Mouse (Mus musculus) CH12.LX (cell line): ENCODE results near the gene Zfp46. TPM values are rescaled to one million over a fixed set of nuclear protein-coding genes. Genes with fewer than 3 reads are reported as not detected.

ENCODE experiments used
- DNase-seq: peaks from one replicate; pipeline ENCODE4 v3.0.0-alpha.2; 2013; ENCODE audit errors: extremely low read depth
- H3K27ac ChIP-seq: 2 replicates; pipeline ENCODE4 v1.5.1; 2012; ENCODE audit warnings: low read depth, mild to moderate bottlenecking, control low read depth, moderate library complexity; ENCODE audit not compliant: insufficient read depth
- H3K27me3 ChIP-seq: replicated peaks from 2 replicates; pipeline ENCODE3; 2012; ENCODE audit warnings: inconsistent platforms
- H3K36me3 ChIP-seq, 2 experiments: replicated peaks in 1 of 2; 2 replicates each; pipeline versions ENCODE3 to v1.6.1; 2012; ENCODE audit warnings: inconsistent platforms in 1 of 2, low read length in 1 of 2, mild to moderate bottlenecking in 1 of 2, mixed read lengths in 1 of 2, moderate library complexity in 1 of 2; ENCODE audit not compliant: control insufficient read depth in 1 of 2, insufficient read depth in 1 of 2
- H3K4me1 ChIP-seq, 2 experiments: 2 replicates each; pipeline ENCODE4 v1.6.1; 2012; ENCODE audit warnings: inconsistent platforms in 1 of 2, moderate library complexity in 1 of 2; ENCODE audit not compliant: insufficient read depth in 2 of 2, control insufficient read depth in 1 of 2
- H3K4me2 ChIP-seq: 2 replicates; pipeline ENCODE4 v1.6.1; 2012; ENCODE audit warnings: low read depth, mild to moderate bottlenecking, control low read depth; ENCODE audit not compliant: poor library complexity, insufficient read depth, severe bottlenecking
- H3K4me3 ChIP-seq, 3 experiments: fragments of 150-350 bp in 1 of 3; sonication (generic) in 1 of 3; replicated peaks in 1 of 3; 2 replicates each; pipeline versions ENCODE3 to v1.5.1; 2011 to 2012; ENCODE audit warnings: low read depth in 2 of 3, low read length in 2 of 3, mild to moderate bottlenecking in 2 of 3, moderate library complexity in 2 of 3, control low read depth in 1 of 3, improper control_type of control experiment in 1 of 3, inconsistent platforms in 1 of 3, mixed read lengths in 1 of 3; ENCODE audit not compliant: poor library complexity in 1 of 3
- H3K79me2 ChIP-seq: replicated peaks from 2 replicates; pipeline ENCODE4 v1.6.1; 2012; ENCODE audit warnings: mild to moderate bottlenecking, moderate library complexity; ENCODE audit not compliant: control insufficient read depth, poor library complexity, insufficient read depth, severe bottlenecking; ENCODE audit errors: extremely low read depth
- H3K9ac ChIP-seq: 2 replicates; pipeline ENCODE4 v1.6.1; 2012; ENCODE audit warnings: low read depth, mild to moderate bottlenecking, control low read depth, moderate library complexity; ENCODE audit not compliant: insufficient read depth
- H3K9me3 ChIP-seq: replicated peaks from 2 replicates; pipeline ENCODE3; 2012; ENCODE audit warnings: low read length, inconsistent platforms, mixed read lengths
- CHD1 ChIP-seq: IDR thresholded peaks from 2 replicates; pipeline ENCODE4 v1.6.1; 2012; ENCODE audit warnings: low read depth, low read length, improper control_type of control experiment, inconsistent platforms
- CHD2 ChIP-seq: IDR thresholded peaks from 2 replicates; pipeline ENCODE4 v1.6.1; 2011; ENCODE audit warnings: low read length, improper control_type of control experiment
- CTCF ChIP-seq, 2 experiments: IDR thresholded peaks in 1 of 2; conservative IDR thresholded peaks in 1 of 2; 2 replicates each; pipeline ENCODE4 v1.5.1; 2011 to 2012; ENCODE audit warnings: low read depth in 2 of 2, low read length in 2 of 2, improper control_type of control experiment in 1 of 2, inconsistent platforms in 1 of 2, mild to moderate bottlenecking in 1 of 2, moderate library complexity in 1 of 2
- E2F4 ChIP-seq: IDR thresholded peaks from 2 replicates; pipeline ENCODE4 v1.6.1; 2011; ENCODE audit warnings: low read depth, low read length, improper control_type of control experiment; ENCODE audit not compliant: insufficient replicate concordance
- ELF1 ChIP-seq: IDR thresholded peaks from 2 replicates; pipeline ENCODE4 v1.6.1; 2014; ENCODE audit warnings: low read depth, mild to moderate bottlenecking, inconsistent platforms, low read length, improper control_type of control experiment
- JUND ChIP-seq: conservative IDR thresholded peaks from 2 replicates; pipeline ENCODE4 v1.6.1; 2011; ENCODE audit warnings: low read depth, low read length, improper control_type of control experiment
- MXI1 ChIP-seq: IDR thresholded peaks from 2 replicates; pipeline ENCODE4 v1.6.1; 2011; ENCODE audit warnings: mild to moderate bottlenecking, low read depth, low read length, improper control_type of control experiment
- MYC ChIP-seq: IDR thresholded peaks from 2 replicates; pipeline ENCODE4 v1.6.1; 2011; ENCODE audit warnings: low read depth, mild to moderate bottlenecking, improper control_type of control experiment, low read length
- NELFE ChIP-seq: IDR thresholded peaks from 2 replicates; pipeline ENCODE4 v1.6.1; 2011; ENCODE audit warnings: low read depth, low read length, improper control_type of control experiment
- PAX5 ChIP-seq: IDR thresholded peaks from 2 replicates; pipeline ENCODE4 v1.6.1; 2012; ENCODE audit warnings: low read length, inconsistent platforms, mixed read lengths
- POLR2A ChIP-seq: IDR thresholded peaks from 2 replicates; pipeline ENCODE4 v1.6.1; 2011; ENCODE audit warnings: low read depth, mild to moderate bottlenecking, improper control_type of control experiment, low read length
- RAD21 ChIP-seq: IDR thresholded peaks from 2 replicates; pipeline ENCODE4 v1.6.1; 2011; ENCODE audit warnings: low read depth, mild to moderate bottlenecking, low read length, improper control_type of control experiment, moderate library complexity
- SIN3A ChIP-seq: IDR thresholded peaks from 2 replicates; pipeline ENCODE4 v1.6.1; 2012; ENCODE audit warnings: low read length, improper control_type of control experiment, inconsistent platforms
- TCF12 ChIP-seq: IDR thresholded peaks from 2 replicates; pipeline ENCODE4 v1.6.1; 2014; ENCODE audit warnings: low read depth, mild to moderate bottlenecking, inconsistent platforms, low read length, improper control_type of control experiment
- UBTF ChIP-seq: IDR thresholded peaks from 2 replicates; pipeline ENCODE4 v1.6.1; 2012; ENCODE audit warnings: low read depth, mild to moderate bottlenecking, inconsistent platforms, low read length, improper control_type of control experiment, moderate library complexity
- USF2 ChIP-seq: conservative IDR thresholded peaks from 2 replicates; pipeline ENCODE4 v1.6.1; 2011; ENCODE audit warnings: low read depth, low read length, improper control_type of control experiment
- ZC3H11A ChIP-seq: IDR thresholded peaks from 2 replicates; pipeline ENCODE4 v1.6.1; 2012; ENCODE audit warnings: low read depth, mild to moderate bottlenecking, inconsistent platforms, low read length, improper control_type of control experiment
- dilution Hi-C: fragments of 300-500 bp; cut with MboI; formaldehyde crosslinking; loops from 2 replicates; pipeline ENCODE4 v1.14.3; 2020; ENCODE audit warnings: low sequenced_read_pairs; ENCODE audit not compliant: extremely low pct_unique_long_range_greater_than_20kb, extremely low pct_ligation_motif_present
- in situ Hi-C: fragments of 300-500 bp; cut with MboI; formaldehyde crosslinking; loops from 3 replicates; pipeline ENCODE4 v1.14.3; 2019; ENCODE audit warnings: low sequenced_read_pairs, low pct_ligation_motif_present, low pct_unique_long_range_greater_than_20kb, mixed read lengths
- polyA plus RNA-seq: library from polyadenylated mRNA; unstranded; fragments of >175 nt; gene quantifications from 2 replicates; pipeline ENCODE4 v1.2.1, GENCODE M21; 2012; ENCODE audit warnings: low read depth; ENCODE audit not compliant: insufficient read length
- total RNA-seq, 2 experiments: library from RNA; depleted of rRNA; stranded (reverse); fragments of 300-350 nt in 1 of 2; fragments of >200 nt in 1 of 2; gene quantifications; 2 replicates each; pipeline ENCODE4 v1.2.3; 2012 to 2014

The Zfp46 gene
- total and polyA plus RNA-seq, 3 experiments, result 2.8 to 7.2 (median 4.1) TPM

- Histone ChIP-seq H3K36me3 (peaks cover 45 to 77% of the 10 kb centered on the region in 2 experiments), H3K79me2 (peaks cover 55% of the 10 kb centered on the region), H3K9me3 (no peaks in the 10 kb centered on the region), H3K4me1 (peaks cover 0 to 7% of the 10 kb centered on the region in 2 experiments; a peak in 1 of 4 replicates), H3K4me3 (no peak overlapping the region), H3K9ac (no peak overlapping the region), H3K27ac (no peak overlapping the region), H3K27me3 (no peaks in the 10 kb centered on the region), H3K4me2 (no peak overlapping the region)
- dilution Hi-C loops (no loop called here), in situ Hi-C loops (no loop called here)
- no peak for DNase-seq
- TF ChIP-seq MXI1 (no peak), E2F4 (no peak), NELFE (no peak), JUND (no peak), TCF12 (no peak), ZC3H11A (no peak), CHD2 (no peak), SIN3A (no peak), MYC (no peak), ELF1 (no peak), USF2 (no peak), UBTF (no peak), PAX5 (no peak)
These were observed 35.5 kb downstream of the Zfp46 start for GRCm38 (mm10) chr4:136320016-136320415.

- Histone ChIP-seq H3K27me3 (no peaks in the 10 kb centered on the region), H3K4me1 (no peaks in the 10 kb centered on the region), H3K4me2 (no peak overlapping the region), H3K9ac (no peak overlapping the region), H3K27ac (no peak overlapping the region), H3K79me2 (peaks cover 36% of the 10 kb centered on the region), H3K9me3 (no peaks in the 10 kb centered on the region), H3K36me3 (peaks cover 39 to 78% of the 10 kb centered on the region in 2 experiments), H3K4me3 (no peak overlapping the region)
- TF ChIP-seq CTCF (conservative IDR thresholded peaks at IDR 0.05 in 1 of 2, IDR thresholded peaks at IDR 0.05 in 1 of 2; ENCODE audit: low read depth in 2 of 2, low read length in 2 of 2), result 0 out of 4 replicates have a peak, but pooled peaks of 1 of the 2 experiments have one; percentile 19
- TF ChIP-seq POLR2A, result no peak
- dilution Hi-C loops, result no loop called here
- no peak for DNase-seq
- in situ Hi-C loops, result no loop called here
These were observed 39.7 kb downstream of the Zfp46 start for GRCm38 (mm10) chr4:136324226-136324625.

- Histone ChIP-seq H3K79me2 (peaks cover 26% of the 10 kb centered on the region), H3K36me3 (peaks cover 25 to 79% of the 10 kb centered on the region in 2 experiments), H3K27me3 (no peaks in the 10 kb centered on the region), H3K9ac (no peak overlapping the region), H3K4me3 (no peak overlapping the region), H3K9me3 (no peaks in the 10 kb centered on the region), H3K4me2 (no peak overlapping the region), H3K4me1 (no peaks in the 10 kb centered on the region), H3K27ac (no peak overlapping the region)
- TF ChIP-seq RAD21, result no peak
- no peak for TF ChIP-seq CHD1
- TF ChIP-seq USF2, result no peak
- dilution Hi-C loops (no loop called here), in situ Hi-C loops (no loop called here)
- no peak for DNase-seq
These were observed 42.8 kb downstream of the Zfp46 start for GRCm38 (mm10) chr4:136327238-136327637.
